Mouse (Mus musculus) cerebellum, adult 2 months (tissue): ENCODE measurements at regions not wholly inside any gene's neighbourhood (a gene's known extent, or its start where the extent isn't known, plus 50 kb on each side); places are given as distances from the start of the nearest gene placed in this dataset.

Experiments used
- CTCF ChIP-seq: fragments of 200-500 bp; IDR thresholded peaks from 2 replicates; pipeline ENCODE4 v1.5.1; 2011; ENCODE audit warnings: low read depth, mild to moderate bottlenecking, control low read depth, low read length, moderate library complexity, borderline replicate concordance; ENCODE audit not compliant: insufficient read depth
- POLR2A ChIP-seq: fragments of 200-500 bp; IDR thresholded peaks from 2 replicates; pipeline ENCODE4 v1.6.1; 2011; ENCODE audit warnings: low read length, control low read depth, borderline replicate concordance; ENCODE audit not compliant: insufficient read depth

GRCm38 (mm10) chr3:60792166-60792565, 210.4 kb upstream of the P2ry1 start:
- TF ChIP-seq CTCF = no peak
- no peak for TF ChIP-seq POLR2A
